Mouse (Mus musculus): ENCODE data around the gene Fam129a.
"Not testable (repeated sequence)": the region's sequence is repeated elsewhere in the genome, so short reads cannot be mapped to it uniquely, and the experiment has no call there.

Fam129a gene

GRCm38 (mm10) chr1:151583457-151584181 lies 12.6 kb downstream of the Fam129a start:
- DNase-seq (ENCODE audit: low read depth, low spot score): no peak

- DNase-seq (ENCODE audit: low read depth, low spot score): no peak
Measured at GRCm38 (mm10) chr1:151584182-151584471, 13.1 kb downstream of the Fam129a start.

- no peak for DNase-seq (ENCODE audit: low read depth, low spot score)
Measured at GRCm38 (mm10) chr1:151584565-151585216, 13.7 kb downstream of the Fam129a start.

GRCm38 (mm10) chr1:151585647-151586046 lies 14.7 kb downstream of the Fam129a start:
- DNase-seq (ENCODE audit: low read depth, low spot score): no peak

- no peak for DNase-seq (ENCODE audit: low read depth, low spot score)
Measured at GRCm38 (mm10) chr1:151592085-151593017, 21.4 kb downstream of the Fam129a start.

- no peak for DNase-seq (ENCODE audit: low read depth, low spot score)
Measured at GRCm38 (mm10) chr1:151594906-151595305, 23.9 kb downstream of the Fam129a start.

- no peak for DNase-seq (ENCODE audit: low read depth, low spot score)
Measured at GRCm38 (mm10) chr1:151595600-151596299, 24.8 kb downstream of the Fam129a start.

GRCm38 (mm10) chr1:151596562-151596961 lies 25.6 kb downstream of the Fam129a start:
- no peak for DNase-seq (ENCODE audit: low read depth, low spot score)

- DNase-seq (ENCODE audit: low read depth, low spot score): no peak
Measured at GRCm38 (mm10) chr1:151597677-151598297, 26.8 kb downstream of the Fam129a start.

- no peak for DNase-seq (ENCODE audit: low read depth, low spot score)
Measured at GRCm38 (mm10) chr1:151598876-151599275, 27.9 kb downstream of the Fam129a start.

GRCm38 (mm10) chr1:151604328-151604727 lies 33.3 kb downstream of the Fam129a start:
- no peak for DNase-seq (ENCODE audit: low read depth, low spot score)

- not testable (repeated sequence) for DNase-seq (ENCODE audit: low read depth, low spot score)
Measured at GRCm38 (mm10) chr1:151607957-151608356, 37.0 kb downstream of the Fam129a start.

- peak; percentile 42 for DNase-seq (ENCODE audit: low read depth, low spot score)
Measured at GRCm38 (mm10) chr1:151610621-151611020, 39.6 kb downstream of the Fam129a start.

- DNase-seq (ENCODE audit: low read depth, low spot score): no peak
Measured at GRCm38 (mm10) chr1:151614320-151614935, 43.4 kb downstream of the Fam129a start.

GRCm38 (mm10) chr1:151615625-151616024 lies 44.6 kb downstream of the Fam129a start:
- DNase-seq (ENCODE audit: low read depth, low spot score): no peak

GRCm38 (mm10) chr1:151616555-151617205 lies 45.7 kb downstream of the Fam129a start:
- DNase-seq (ENCODE audit: low read depth, low spot score): peak; percentile 81

- no peak for DNase-seq (ENCODE audit: low read depth, low spot score)
Measured at GRCm38 (mm10) chr1:151618251-151618650, 47.3 kb downstream of the Fam129a start.

- DNase-seq (ENCODE audit: low read depth, low spot score): no peak
Measured at GRCm38 (mm10) chr1:151619281-151619711, 48.3 kb downstream of the Fam129a start.

- peak; percentile 52 for DNase-seq (ENCODE audit: low read depth, low spot score)
Measured at GRCm38 (mm10) chr1:151620730-151621129, 49.7 kb downstream of the Fam129a start.

All from R1 (cell line).